Mouse (Mus musculus): ENCODE results near the gene Cgn. TPM values are rescaled to one million over a fixed set of nuclear protein-coding genes. Genes with fewer than 3 reads are reported as not detected.
"Not testable (repeated sequence)": the region's sequence is repeated elsewhere in the genome, so short reads cannot be mapped to it uniquely, and the experiment has no call there.

Cgn gene
- polyA plus RNA-seq, 1 experiment from 2014 or later = 4.7 TPM

DNA sequence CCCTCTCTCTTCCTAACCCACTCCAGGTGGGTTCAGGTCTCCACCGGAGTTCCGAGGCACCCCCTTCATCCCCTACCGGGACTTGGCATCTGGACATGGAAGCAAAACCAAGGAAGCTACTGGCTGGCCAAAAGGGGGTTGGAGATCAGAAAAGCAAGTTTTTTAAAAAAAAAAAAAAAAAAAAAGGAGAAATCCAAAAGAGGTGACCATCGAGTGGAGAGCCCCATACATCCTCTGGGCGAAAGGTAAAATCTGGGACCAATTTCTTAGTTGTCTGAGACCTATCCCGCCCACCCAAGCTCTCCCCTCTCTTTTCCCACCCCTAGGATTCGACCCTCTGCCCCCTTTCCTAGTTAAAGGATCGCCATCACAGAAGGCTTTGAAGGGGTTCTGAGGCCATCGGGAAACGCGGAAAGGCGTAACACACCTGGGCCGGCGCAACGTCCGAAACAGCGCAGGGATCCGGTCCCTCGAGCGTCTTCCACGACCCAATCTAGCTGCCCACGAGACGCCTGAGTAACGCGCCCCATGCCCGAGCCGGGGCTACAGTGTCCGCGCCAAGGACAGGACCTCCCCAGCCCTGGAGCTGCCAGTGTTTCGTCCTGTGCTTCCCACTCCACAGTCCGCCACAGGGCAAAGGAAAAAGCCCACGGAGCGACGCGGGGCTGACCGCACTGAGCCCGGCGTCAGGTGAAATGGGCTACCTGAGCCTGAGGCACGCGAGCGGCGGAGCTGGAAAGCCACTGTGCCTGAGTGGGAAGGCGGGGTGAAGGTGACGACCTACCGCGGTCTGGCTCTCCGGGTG is 28.8 kb downstream of the Cgn start:
- 4% methylated on average over 25 of the region's 47 CpGs for WGBS
- H3K36me3 ChIP-seq; H3K27me3 ChIP-seq; H3K4me1 ChIP-seq; H3K27ac ChIP-seq (replicated peaks); H3K9me3 ChIP-seq: not testable (repeated sequence)
- Histone ChIP-seq H3K4me3 (peak overlapping the region; percentile 38), H3K9ac (replicated peaks) (0 out of 2 replicates have a peak overlapping the region, but pooled peaks have one; percentile 24), H3K4me2 (replicated peaks) (peak overlapping the region; percentile 58)
- peak; percentile 74 for ATAC-seq (ENCODE audit: low FRiP score, low read depth)

DNA sequence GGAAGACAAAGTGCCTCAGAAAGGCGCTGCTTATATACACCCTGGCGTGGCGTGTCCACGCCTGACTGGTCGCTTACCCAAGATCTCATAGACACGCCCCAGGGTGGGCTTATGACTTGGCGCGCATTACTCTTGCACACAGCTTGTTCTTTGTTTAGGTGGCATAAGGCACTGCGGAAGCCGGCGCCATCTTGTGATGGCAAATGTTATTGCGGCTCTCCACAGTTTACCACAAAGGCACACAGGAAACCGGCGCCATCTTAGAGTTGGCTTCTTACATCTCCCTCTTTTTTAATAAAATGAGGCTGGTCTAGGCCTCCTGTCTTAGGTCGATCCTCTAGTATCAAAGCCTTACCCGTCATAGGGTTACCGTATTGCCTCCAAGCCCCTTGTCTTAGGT is 40.6 kb downstream of the Cgn start:
- Histone ChIP-seq H3K4me2 (replicated peaks) (no peak overlapping the region), H3K36me3 (no peaks in the 10 kb centered on the region), H3K9ac (replicated peaks) (no peak overlapping the region), H3K4me3 (no peak overlapping the region), H3K4me1 (no peaks in the 10 kb centered on the region), H3K9me3 (no peaks in the 10 kb centered on the region), H3K27ac (replicated peaks) (no peak overlapping the region), H3K27me3 (no peaks in the 10 kb centered on the region)
- no peak for ATAC-seq (ENCODE audit: low FRiP score, low read depth)
- 94% methylated on average over 17 of the region's 17 CpGs for WGBS

- 47% methylated on average over 2 of the region's 2 CpGs for WGBS
Measured at GRCm38 (mm10) chr3:94723637-94724036, 62.7 kb downstream of the Cgn start.

DNA sequence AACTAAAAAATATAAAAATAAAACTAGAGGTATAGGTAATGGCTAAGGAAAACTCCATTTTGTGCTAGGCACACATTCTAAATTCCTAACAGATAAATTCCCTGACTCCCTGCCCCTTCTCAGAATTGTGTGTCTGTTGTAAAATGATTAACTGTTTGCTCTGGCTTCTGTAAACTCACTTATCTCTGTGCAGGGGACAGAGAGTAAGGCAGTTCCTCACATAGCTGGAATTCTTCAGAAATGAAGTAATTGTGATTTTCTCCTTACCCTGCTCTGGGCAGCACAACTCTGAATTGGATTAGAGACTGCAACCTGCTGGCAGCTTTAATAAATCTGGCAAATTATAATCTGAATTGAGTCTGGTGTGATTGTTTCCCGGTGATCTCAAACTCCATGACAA is 68.0 kb downstream of the Cgn start:
- not testable (repeated sequence) for H3K9me3 ChIP-seq; H3K36me3 ChIP-seq; H3K4me3 ChIP-seq; H3K4me2 ChIP-seq (replicated peaks); H3K9ac ChIP-seq (replicated peaks); H3K27me3 ChIP-seq; ATAC-seq (ENCODE audit: low FRiP score, low read depth); H3K4me1 ChIP-seq; H3K27ac ChIP-seq (replicated peaks)
- WGBS = 38% methylated on average over 1 of the region's 1 CpGs

More at GRCm38 (mm10) chr3:94723637-94724036, 62.7 kb downstream of the Cgn start:
- ATAC-seq (ENCODE audit: low FRiP score, low read depth); H3K27ac ChIP-seq (replicated peaks); H3K4me1 ChIP-seq; H3K9ac ChIP-seq (replicated peaks); H3K4me3 ChIP-seq; H3K4me2 ChIP-seq (replicated peaks); H3K27me3 ChIP-seq; H3K36me3 ChIP-seq; H3K9me3 ChIP-seq: not testable (repeated sequence)

DNA sequence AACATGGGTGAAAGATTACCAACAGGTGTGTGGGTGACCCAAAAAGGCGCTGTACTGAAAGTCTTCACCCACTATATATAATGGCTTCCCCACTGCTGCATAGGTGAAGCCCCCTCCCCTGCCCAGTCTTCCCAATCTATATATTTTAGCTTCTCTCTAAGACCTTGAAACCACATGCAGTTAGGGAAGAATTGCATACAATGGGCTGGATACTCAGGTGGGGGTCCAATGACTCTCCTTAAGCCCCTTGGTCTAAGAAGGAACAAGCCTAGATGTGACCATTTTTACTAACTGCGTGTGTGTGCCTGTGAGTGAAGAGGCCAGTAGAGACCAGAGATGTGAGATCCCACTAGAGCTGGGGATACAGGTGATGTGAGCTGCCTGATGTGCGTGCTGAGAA is 72.9 kb downstream of the Cgn start:
- not testable (repeated sequence) for H3K4me2 ChIP-seq (replicated peaks); H3K27ac ChIP-seq (replicated peaks); H3K36me3 ChIP-seq; H3K4me3 ChIP-seq; ATAC-seq (ENCODE audit: low FRiP score, low read depth); H3K27me3 ChIP-seq; H3K4me1 ChIP-seq; H3K9ac ChIP-seq (replicated peaks); H3K9me3 ChIP-seq
- WGBS = 81% methylated on average over 3 of the region's 3 CpGs

GRCm38 (mm10) chr3:94710591-94710990 is 75.7 kb downstream of the Cgn start:
- not testable (repeated sequence) for H3K4me2 ChIP-seq (replicated peaks); H3K27ac ChIP-seq (replicated peaks); H3K27me3 ChIP-seq; H3K4me1 ChIP-seq; H3K4me3 ChIP-seq; ATAC-seq (ENCODE audit: low FRiP score, low read depth); H3K9me3 ChIP-seq; H3K9ac ChIP-seq (replicated peaks); H3K36me3 ChIP-seq

Other genes with a start within 250 kb of the Cgn start
- gene Snx27, start 203.8 kb downstream of the Cgn start, polyA plus RNA-seq (2016; fragmentation: Nextera tagmentation; extraction: Ambion mirVana) = 65.6 and 79.1 TPM in 2 replicates
- gene Gm10972, start 143.4 kb downstream of the Cgn start, polyA plus RNA-seq (2016; fragmentation: Nextera tagmentation; extraction: Ambion mirVana) = not detected in 2 replicates
- gene Tuft1, start 127.6 kb downstream of the Cgn start, polyA plus RNA-seq (2016; fragmentation: Nextera tagmentation; extraction: Ambion mirVana) = 3.2 and 4.1 TPM in 2 replicates
- 0.28 TPM in 1 of 2 replicates, not detected in the other for gene Selenbp2, start 92.9 kb downstream of the Cgn start, polyA plus RNA-seq (2016; fragmentation: Nextera tagmentation; extraction: Ambion mirVana)
- gene Pogz, start 51.1 kb upstream of the Cgn start, polyA plus RNA-seq (2016; fragmentation: Nextera tagmentation; extraction: Ambion mirVana) = 26.5 and 27.1 TPM in 2 replicates
- gene Psmb4, start 100.5 kb upstream of the Cgn start, polyA plus RNA-seq (2016; fragmentation: Nextera tagmentation; extraction: Ambion mirVana) = 307 TPM in 2 replicates
- gene Selenbp1, start 146.6 kb upstream of the Cgn start, polyA plus RNA-seq (2016; fragmentation: Nextera tagmentation; extraction: Ambion mirVana) = 4.4 and 4.6 TPM in 2 replicates
- gene Rfx5, start 167.6 kb upstream of the Cgn start, polyA plus RNA-seq (2016; fragmentation: Nextera tagmentation; extraction: Ambion mirVana) = 6.6 and 8.4 TPM in 2 replicates
- 23.0 and 25.7 TPM in 2 replicates for gene Pi4kb, start 188.2 kb upstream of the Cgn start, polyA plus RNA-seq (2016; fragmentation: Nextera tagmentation; extraction: Ambion mirVana)
- gene Zfp687, start 229.0 kb upstream of the Cgn start, polyA plus RNA-seq (2016; fragmentation: Nextera tagmentation; extraction: Ambion mirVana) = 40.2 and 41.3 TPM in 2 replicates